Mouse (Mus musculus) liver, postnatal 0 days (tissue): ENCODE measurements at regions not wholly inside any gene's neighbourhood (a gene's known extent, or its start where the extent isn't known, plus 50 kb on each side); places are given as distances from the start of the nearest gene placed in this dataset.

Experiments used
- CTCF ChIP-seq: sonication (generic); IDR thresholded peaks from 2 replicates; pipeline ENCODE4 v1.5.1; 2016; ENCODE audit warnings: antibody characterized with exemption, low read depth
- EP300 ChIP-seq: IDR thresholded peaks from 2 replicates; pipeline ENCODE4 v1.6.1; 2016; ENCODE audit warnings: antibody characterized with exemption, low read depth, mild to moderate bottlenecking

GRCm38 (mm10) chr1:88840991-88841592 is 139.1 kb upstream of the Arl4c start:
- TF ChIP-seq EP300 (no peak), CTCF (no peak)
